Mouse (Mus musculus) liver, embryonic 11.5 days (tissue): ENCODE data around the gene Fam228b. TPM values are rescaled to one million over a fixed set of nuclear protein-coding genes. Genes with fewer than 3 reads are reported as not detected.
"Not testable (repeated sequence)": the region's sequence is repeated elsewhere in the genome, so short reads cannot be mapped to it uniquely, and the experiment has no call there.

Experiments
- ATAC-seq: fragments of 200-750 bp; cut with Nextera tagmentation; replicated peaks from 2 replicates; pipeline ENCODE4 v1.8.0; 2017; ENCODE audit warnings: moderate number of reproducible peaks, mild to moderate bottlenecking, moderate TSS enrichment, moderate library complexity; ENCODE audit not compliant: low FRiP score
- DNase-seq: peaks from one replicate; pipeline ENCODE4 v3.0.0-alpha.2; 2017; ENCODE audit warnings: low spot score
- H3K27ac ChIP-seq: fragments of 300-500 bp; sonication (generic); 2 replicates; pipeline ENCODE4 v1.5.1; 2014; ENCODE audit warnings: mild to moderate bottlenecking, low read depth, low read length, control low read depth
- H3K27me3 ChIP-seq: fragments of 300-500 bp; sonication (generic); replicated peaks from 2 replicates; pipeline ENCODE4 v1.6.1; 2014; ENCODE audit warnings: low read length, mixed read lengths; ENCODE audit not compliant: control insufficient read depth, insufficient read depth
- H3K36me3 ChIP-seq: fragments of 300-500 bp; sonication (generic); 2 replicates; pipeline ENCODE4 v1.6.1; 2014; ENCODE audit warnings: mild to moderate bottlenecking, low read length, moderate library complexity, mixed read lengths; ENCODE audit not compliant: control insufficient read depth, insufficient read depth
- H3K4me1 ChIP-seq: fragments of 300-500 bp; sonication (generic); replicated peaks from 2 replicates; pipeline ENCODE4 v1.6.1; 2014; ENCODE audit warnings: low read length, mixed read lengths; ENCODE audit not compliant: control insufficient read depth, insufficient read depth
- H3K4me2 ChIP-seq: fragments of 300-500 bp; sonication (generic); 2 replicates; pipeline ENCODE4 v1.6.1; 2014; ENCODE audit warnings: mild to moderate bottlenecking, control low read depth, moderate library complexity
- H3K4me3 ChIP-seq: fragments of 300-500 bp; sonication (generic); 2 replicates; pipeline ENCODE4 v1.5.1; 2014; ENCODE audit warnings: low read depth, low read length, control low read depth
- H3K9ac ChIP-seq: fragments of 300-500 bp; sonication (generic); 2 replicates; pipeline ENCODE4 v1.6.1; 2014; ENCODE audit warnings: low read depth, low read length, control low read depth
- H3K9me3 ChIP-seq: fragments of 300-500 bp; sonication (generic); 2 replicates; pipeline ENCODE4 v1.6.1; 2016; ENCODE audit warnings: low read length, inconsistent platforms, mixed read lengths; ENCODE audit not compliant: control insufficient read depth
- WGBS: fragments of 180-500 bp; shearing (Covaris S2); extraction: QIAGEN DNeasy Blood & Tissue Kit; methylation state at CpG from one replicate; pipeline ENCODE4 v1.1.7; 2014; 5-methylcytosine and 5-hydroxymethylcytosine counted together
- polyA plus RNA-seq: library from polyadenylated mRNA; unstranded; fragments of >200 nt; fragmentation: Nextera tagmentation; extraction: Ambion mirVana; gene quantifications from 2 replicates; pipeline ENCODE4 v1.2.1, GENCODE M21; 2014

Gene Fam228b
- polyA plus RNA-seq, 1 experiment from 2014 or later, result 2.2 TPM

DNA sequence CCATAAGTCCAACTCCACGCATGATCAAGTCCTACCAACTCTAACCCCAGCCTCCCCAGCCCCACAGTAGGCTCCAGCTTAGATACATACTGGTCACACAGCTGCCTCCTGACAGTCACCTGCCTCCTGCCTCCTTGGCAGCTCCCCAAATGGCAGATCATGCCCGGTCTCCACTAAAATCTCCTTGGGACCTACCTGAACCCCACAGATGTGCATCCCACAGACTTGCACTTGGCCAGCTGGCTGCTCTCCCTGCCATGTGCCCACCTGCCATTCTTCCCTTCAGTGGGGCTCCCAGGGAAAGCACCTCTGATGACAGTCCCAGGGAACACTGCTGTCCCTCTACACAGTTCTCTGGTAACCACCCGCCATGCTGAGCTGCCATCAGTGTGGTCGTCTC, 60.8 kb downstream of the Fam228b start:
- Histone ChIP-seq H3K4me3 (no peak overlapping the region), H3K4me1 (no peaks in the 10 kb centered on the region; the same call in 1 of the 2 replicates), H3K36me3 (peaks cover 17% of the 10 kb centered on the region), H3K9ac (no peak overlapping the region), H3K27me3 (no peaks in the 10 kb centered on the region), H3K4me2 (no peak overlapping the region), H3K27ac (no peak overlapping the region), H3K9me3 (no peaks in the 10 kb centered on the region)
- WGBS, result 82% methylated on average over 4 of the region's 4 CpGs
- no peak for ATAC-seq
- no peak for DNase-seq

DNA sequence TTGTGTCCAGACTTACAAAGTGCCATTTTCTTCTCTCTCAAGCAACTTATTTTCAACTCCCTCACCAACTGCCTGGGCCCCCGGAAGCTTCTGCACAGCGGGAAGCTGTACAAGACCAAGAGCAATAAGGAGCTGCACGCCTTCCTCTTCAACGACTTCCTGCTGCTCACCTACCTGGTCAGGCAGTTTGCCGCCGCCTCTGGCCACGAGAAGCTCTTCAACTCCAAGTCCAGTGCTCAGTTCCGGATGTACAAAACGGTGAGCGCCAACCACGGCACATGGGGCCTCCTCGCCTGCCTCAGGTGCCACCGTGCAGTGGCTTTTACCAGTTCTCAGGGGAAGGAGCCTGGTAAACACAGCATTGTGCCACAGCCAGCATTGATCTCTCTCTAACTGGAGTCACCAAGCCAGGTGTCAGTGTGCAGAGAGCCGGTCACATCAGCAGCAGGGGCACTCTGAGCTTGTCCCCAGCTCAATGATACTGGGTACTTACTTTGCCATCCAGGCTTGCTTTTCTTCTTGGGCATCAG, 61.5 kb downstream of the Fam228b start:
- H3K36me3 ChIP-seq, result peaks cover 15% of the 10 kb centered on the region

DNA sequence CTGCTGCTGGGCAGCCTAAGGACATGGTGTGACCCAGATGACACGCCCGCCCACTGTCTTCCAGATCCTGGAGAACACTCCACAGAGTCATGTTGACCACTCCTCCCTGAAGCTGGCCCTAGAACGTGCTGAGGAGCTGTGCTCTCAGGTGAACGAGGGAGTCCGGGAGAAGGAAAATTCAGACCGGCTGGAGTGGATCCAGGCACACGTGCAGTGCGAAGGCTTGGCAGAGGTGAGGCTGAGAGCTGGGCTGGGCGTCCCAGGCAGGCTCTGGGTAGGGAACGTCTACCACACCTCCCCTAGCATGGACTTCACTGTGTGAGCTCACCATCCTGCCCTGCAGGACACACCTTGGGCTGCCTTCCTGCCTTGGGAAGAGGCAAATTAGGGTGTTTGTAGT, 62.2 kb downstream of the Fam228b start:
- H3K27ac ChIP-seq, result no peak overlapping the region
- DNase-seq, result no peak
- H3K4me1 ChIP-seq, result no peaks in the 10 kb centered on the region; the same call in 1 of the 2 replicates
- 88% methylated on average over 10 of the region's 10 CpGs for WGBS
- H3K4me3 ChIP-seq, result no peak overlapping the region
- H3K4me2 ChIP-seq, result no peak overlapping the region
- peaks cover 14% of the 10 kb centered on the region for H3K36me3 ChIP-seq
- H3K27me3 ChIP-seq, result no peaks in the 10 kb centered on the region
- ATAC-seq, result no peak
- no peak overlapping the region for H3K9ac ChIP-seq
- H3K9me3 ChIP-seq, result no peaks in the 10 kb centered on the region

More for the DNA sequence above, 61.5 kb downstream of the Fam228b start:
- Histone ChIP-seq H3K9ac (no peak overlapping the region), H3K27ac (no peak overlapping the region), H3K4me3 (no peak overlapping the region), H3K4me1 (no peaks in the 10 kb centered on the region; the same call in 1 of the 2 replicates), H3K4me2 (no peak overlapping the region), H3K27me3 (no peaks in the 10 kb centered on the region), H3K9me3 (no peaks in the 10 kb centered on the region)
- ATAC-seq, result no peak
- DNase-seq, result no peak
- 93% methylated on average over 14 of the region's 14 CpGs for WGBS

DNA sequence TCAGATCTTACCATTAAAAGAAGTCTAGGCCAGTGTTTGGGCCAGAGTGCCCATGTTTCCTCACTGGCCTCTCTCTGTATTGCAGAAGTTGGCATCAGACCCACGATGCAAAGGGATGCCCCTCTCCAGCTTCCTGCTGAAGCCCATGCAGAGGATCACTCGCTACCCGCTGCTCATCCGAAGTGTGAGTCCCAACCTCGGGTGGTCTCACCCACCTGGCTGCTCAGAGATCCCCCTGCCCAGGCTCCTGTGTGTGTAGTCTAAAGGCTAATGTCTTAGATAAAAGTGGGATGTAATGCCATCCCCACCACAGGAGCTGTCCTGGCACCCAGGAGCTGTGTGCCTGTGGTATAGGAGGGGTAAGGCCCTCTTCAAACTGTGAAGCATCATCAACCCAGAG, 62.9 kb downstream of the Fam228b start:
- ATAC-seq, result no peak
- no peaks in the 10 kb centered on the region for H3K27me3 ChIP-seq
- H3K9me3 ChIP-seq, result no peaks in the 10 kb centered on the region
- 83% methylated on average over 5 of the region's 5 CpGs for WGBS
- H3K4me3 ChIP-seq, result no peak overlapping the region
- H3K4me2 ChIP-seq, result no peak overlapping the region
- no peaks in the 10 kb centered on the region; the same call in 1 of the 2 replicates for H3K4me1 ChIP-seq
- H3K9ac ChIP-seq, result no peak overlapping the region
- H3K36me3 ChIP-seq, result peaks cover 14% of the 10 kb centered on the region
- no peak for DNase-seq
- H3K27ac ChIP-seq, result no peak overlapping the region

DNA sequence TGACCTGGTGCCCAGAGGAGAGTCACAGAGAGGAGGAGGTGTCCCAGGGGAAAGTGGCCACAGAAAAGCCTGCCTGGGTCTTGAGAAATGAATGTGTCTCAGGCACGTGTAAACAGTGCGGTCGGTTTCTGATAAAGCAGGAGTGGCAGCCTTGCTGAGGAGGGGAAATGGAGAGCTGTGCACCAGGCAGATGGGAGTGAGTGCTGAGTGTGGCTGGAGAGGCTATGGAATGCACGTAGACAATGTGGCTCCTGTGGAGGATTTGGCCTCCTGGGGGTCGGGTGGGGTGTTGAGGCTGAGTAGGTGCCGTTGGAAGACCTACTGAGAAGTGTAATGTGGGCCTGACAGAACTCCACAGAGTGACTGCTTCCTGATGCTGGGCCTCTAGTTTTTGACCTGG, 63.4 kb downstream of the Fam228b start:
- 50% methylated on average over 6 of the region's 6 CpGs for WGBS
- not testable (repeated sequence) for H3K27ac ChIP-seq, H3K4me2 ChIP-seq, H3K27me3 ChIP-seq, H3K4me1 ChIP-seq, H3K4me3 ChIP-seq, H3K9ac ChIP-seq, ATAC-seq, H3K9me3 ChIP-seq, DNase-seq
- peaks cover 14% of the 10 kb centered on the region for H3K36me3 ChIP-seq

DNA sequence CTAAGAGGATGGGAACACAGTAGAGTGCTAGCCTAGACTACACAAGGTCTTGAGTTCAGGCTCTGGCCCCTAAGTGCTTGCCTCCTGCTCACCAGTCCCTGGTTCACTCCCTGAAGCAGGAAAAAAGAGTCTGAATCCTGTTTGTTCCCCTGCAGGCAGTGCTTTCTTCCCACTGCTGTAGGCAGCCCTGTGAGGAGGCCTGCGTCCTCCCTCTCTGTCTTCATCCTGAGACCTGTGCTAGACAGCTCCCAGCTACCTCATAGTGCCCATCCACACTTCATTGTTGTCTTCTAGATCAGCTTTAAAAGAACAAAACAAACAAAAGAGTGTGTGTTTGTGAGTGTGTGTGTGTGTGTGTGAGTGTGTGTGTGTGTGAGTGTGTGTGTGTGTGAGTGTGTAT, 74.5 kb downstream of the Fam228b start:
- DNase-seq, result no peak

DNA sequence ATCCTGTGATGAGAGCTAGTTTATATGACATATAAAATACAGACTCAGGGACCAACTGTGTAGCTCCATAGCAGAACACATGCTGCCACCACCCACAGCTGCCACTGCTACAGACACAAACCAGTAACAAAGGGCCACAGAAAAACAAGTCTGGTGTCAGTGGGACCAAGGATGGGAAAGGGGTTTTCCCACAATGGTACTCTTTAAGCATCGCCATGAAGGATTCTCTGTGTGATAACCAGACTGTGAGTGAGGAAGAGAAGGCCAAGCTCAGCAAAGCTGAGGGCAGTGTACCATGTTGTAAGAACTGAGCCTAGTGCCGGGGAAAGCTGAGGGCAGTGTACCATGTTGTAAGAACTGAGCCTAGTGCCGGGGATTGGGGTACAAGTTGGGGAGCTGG, 77.9 kb downstream of the Fam228b start:
- Histone ChIP-seq H3K27me3 (no peaks in the 10 kb centered on the region), H3K4me2 (no peak overlapping the region), H3K9me3 (no peaks in the 10 kb centered on the region), H3K4me3 (no peak overlapping the region), H3K27ac (no peak overlapping the region), H3K36me3 (no peaks in the 10 kb centered on the region), H3K9ac (no peak overlapping the region), H3K4me1 (no peaks in the 10 kb centered on the region; the same call in 1 of the 2 replicates)
- DNase-seq (no peak), ATAC-seq (no peak)
- 97% methylated on average over 3 of the region's 3 CpGs for WGBS

More for the DNA sequence above, 74.5 kb downstream of the Fam228b start:
- H3K9ac ChIP-seq, result no peak overlapping the region
- H3K4me3 ChIP-seq, result no peak overlapping the region
- H3K27me3 ChIP-seq, result no peaks in the 10 kb centered on the region
- WGBS, result 84% methylated on average over 1 of the region's 1 CpGs
- H3K4me2 ChIP-seq, result no peak overlapping the region
- no peaks in the 10 kb centered on the region for H3K9me3 ChIP-seq
- no peaks in the 10 kb centered on the region for H3K36me3 ChIP-seq
- ATAC-seq, result no peak
- no peak overlapping the region for H3K27ac ChIP-seq
- H3K4me1 ChIP-seq, result no peaks in the 10 kb centered on the region; the same call in 1 of the 2 replicates

Other genes with a start within 250 kb of the Fam228b start
- 43.0 and 43.7 TPM in 2 replicates for gene Itsn2, start 176.6 kb downstream of the Fam228b start, polyA plus RNA-seq
- not detected in 2 replicates for gene Gm3625, start 176.3 kb downstream of the Fam228b start, polyA plus RNA-seq
- gene Fam228a, start 30.8 kb downstream of the Fam228b start, polyA plus RNA-seq, result 0.19 and 0.31 TPM in 2 replicates
- gene Pfn4, start 245 bp downstream of the Fam228b start, polyA plus RNA-seq, result 2.5 and 3.3 TPM in 2 replicates
- 302 and 314 TPM in 2 replicates for gene Sf3b6, start 48.3 kb upstream of the Fam228b start, polyA plus RNA-seq
- gene Fkbp1b, start 72.3 kb upstream of the Fam228b start, polyA plus RNA-seq, result 4.5 and 5.8 TPM in 2 replicates
- gene Wdcp, start 74.0 kb upstream of the Fam228b start, polyA plus RNA-seq, result 28.7 and 31.0 TPM in 2 replicates
- gene Mfsd2b, start 105.1 kb upstream of the Fam228b start, polyA plus RNA-seq, result 117 and 122 TPM in 2 replicates
- gene Ubxn2a, start 138.4 kb upstream of the Fam228b start, polyA plus RNA-seq, result 50.9 and 57.3 TPM in 2 replicates
- 11.8 and 12.8 TPM in 2 replicates for gene Atad2b, start 148.1 kb upstream of the Fam228b start, polyA plus RNA-seq